Mouse (Mus musculus): ENCODE results near the gene Ncl.
A peak's percentile ranks its signal among the peaks of the same experiment; 100 is the strongest.
"Not testable (repeated sequence)": the region's sequence is repeated elsewhere in the genome, so short reads cannot be mapped to it uniquely, and the experiment has no call there.

Gene Ncl

DNA sequence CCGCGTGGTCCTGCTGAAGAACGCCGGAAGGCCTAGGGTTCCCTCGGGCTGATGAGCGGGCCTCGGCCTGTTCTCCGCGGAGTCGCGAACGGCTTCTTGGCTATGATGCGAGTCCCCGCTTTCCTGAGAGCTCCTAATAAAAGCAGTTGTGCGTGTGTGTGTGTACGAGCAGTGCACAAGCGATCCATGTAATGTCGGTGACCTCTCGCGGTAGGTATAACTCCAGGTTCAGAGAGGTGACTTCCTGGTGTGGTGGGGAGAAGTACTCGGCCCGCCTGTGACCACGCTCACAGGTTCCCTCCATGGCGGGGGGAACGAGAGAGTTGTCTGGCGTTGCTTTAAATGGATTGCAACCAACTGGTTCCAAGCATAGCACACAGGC is 589 bp upstream of the Ncl start:
- no peak for DNase-seq (ENCODE audit: low spot score)

GRCm38 (mm10) chr1:86358229-86358905 is 833 bp downstream of the Ncl start:
- no peak for DNase-seq (ENCODE audit: low spot score)

GRCm38 (mm10) chr1:86354186-86354585 is 5.0 kb downstream of the Ncl start:
- no peak for DNase-seq (ENCODE audit: low spot score)

- DNase-seq (ENCODE audit: low spot score): no peak
Measured at GRCm38 (mm10) chr1:86350576-86350975, 8.6 kb downstream of the Ncl start.

- no peak for DNase-seq (ENCODE audit: low spot score)
Measured at GRCm38 (mm10) chr1:86349696-86350095, 9.5 kb downstream of the Ncl start.

GRCm38 (mm10) chr1:86349201-86349600 is 10.0 kb downstream of the Ncl start:
- no peak for DNase-seq (ENCODE audit: low spot score)

DNA sequence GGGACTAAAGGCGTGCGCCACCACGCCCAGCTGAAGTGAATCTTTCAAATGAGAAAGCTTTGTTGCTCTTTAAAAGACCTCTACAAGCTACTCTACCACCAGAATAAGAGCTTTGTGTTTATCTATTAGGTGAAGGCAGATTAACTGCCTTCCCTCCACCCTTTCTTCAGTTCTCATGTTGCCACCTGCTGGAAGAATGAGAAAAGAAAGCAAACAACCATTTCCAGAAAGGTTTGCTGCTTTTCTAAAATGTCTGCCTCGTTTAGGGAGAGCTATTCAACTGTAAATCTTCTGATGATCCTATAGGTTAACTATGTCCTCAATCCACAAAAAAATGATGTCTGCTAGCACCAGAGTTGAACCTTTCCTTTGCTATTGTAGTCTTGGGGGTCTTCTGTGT is 10.4 kb downstream of the Ncl start:
- no peak for DNase-seq (ENCODE audit: low spot score)

GRCm38 (mm10) chr1:86348083-86348482 is 11.1 kb downstream of the Ncl start:
- no peak for DNase-seq (ENCODE audit: low spot score)

GRCm38 (mm10) chr1:86347716-86348045 is 11.5 kb downstream of the Ncl start:
- no peak for DNase-seq (ENCODE audit: low spot score)

GRCm38 (mm10) chr1:86346851-86347715 is 12.1 kb downstream of the Ncl start:
- DNase-seq (ENCODE audit: low spot score): no peak

DNA sequence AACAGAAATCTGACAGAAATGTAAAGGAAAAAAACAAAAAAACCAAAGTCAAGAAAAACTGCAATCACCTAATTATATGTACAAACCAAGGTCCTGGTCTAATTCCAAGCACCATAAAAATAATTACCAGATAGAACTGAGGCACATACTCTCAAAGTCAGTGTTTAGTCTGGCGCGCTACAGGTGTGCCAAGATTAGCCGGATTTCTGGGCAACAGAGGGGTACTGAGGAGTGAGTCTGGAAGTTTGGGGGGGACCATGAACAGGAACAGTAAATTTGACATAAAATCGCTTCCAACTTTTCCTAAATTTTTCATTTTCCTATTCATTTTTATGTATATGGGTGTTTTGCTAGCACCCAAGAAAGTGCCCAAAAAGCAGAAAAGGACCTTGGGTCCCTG is 13.2 kb downstream of the Ncl start:
- no peak for DNase-seq (ENCODE audit: low spot score)

DNA sequence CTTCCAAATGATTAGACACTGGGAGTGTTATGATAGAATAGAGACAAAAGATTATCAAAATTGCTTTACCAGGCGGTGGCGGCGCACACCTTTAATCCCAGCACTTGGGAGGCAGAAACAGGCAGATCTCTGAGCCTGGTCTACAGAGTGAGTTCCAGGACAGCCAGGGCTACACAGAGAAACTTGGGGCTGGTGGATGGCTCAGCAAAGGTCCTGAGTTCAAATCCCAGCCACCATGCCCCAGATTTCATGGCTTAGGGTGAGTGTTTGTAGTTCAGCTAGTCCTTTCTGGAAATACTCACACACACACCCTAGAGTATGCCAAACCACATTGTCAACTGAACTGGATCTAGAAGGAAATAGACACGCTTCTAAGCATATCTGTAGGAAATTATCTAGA is 14.1 kb downstream of the Ncl start:
- no peak for DNase-seq (ENCODE audit: low spot score)

DNA sequence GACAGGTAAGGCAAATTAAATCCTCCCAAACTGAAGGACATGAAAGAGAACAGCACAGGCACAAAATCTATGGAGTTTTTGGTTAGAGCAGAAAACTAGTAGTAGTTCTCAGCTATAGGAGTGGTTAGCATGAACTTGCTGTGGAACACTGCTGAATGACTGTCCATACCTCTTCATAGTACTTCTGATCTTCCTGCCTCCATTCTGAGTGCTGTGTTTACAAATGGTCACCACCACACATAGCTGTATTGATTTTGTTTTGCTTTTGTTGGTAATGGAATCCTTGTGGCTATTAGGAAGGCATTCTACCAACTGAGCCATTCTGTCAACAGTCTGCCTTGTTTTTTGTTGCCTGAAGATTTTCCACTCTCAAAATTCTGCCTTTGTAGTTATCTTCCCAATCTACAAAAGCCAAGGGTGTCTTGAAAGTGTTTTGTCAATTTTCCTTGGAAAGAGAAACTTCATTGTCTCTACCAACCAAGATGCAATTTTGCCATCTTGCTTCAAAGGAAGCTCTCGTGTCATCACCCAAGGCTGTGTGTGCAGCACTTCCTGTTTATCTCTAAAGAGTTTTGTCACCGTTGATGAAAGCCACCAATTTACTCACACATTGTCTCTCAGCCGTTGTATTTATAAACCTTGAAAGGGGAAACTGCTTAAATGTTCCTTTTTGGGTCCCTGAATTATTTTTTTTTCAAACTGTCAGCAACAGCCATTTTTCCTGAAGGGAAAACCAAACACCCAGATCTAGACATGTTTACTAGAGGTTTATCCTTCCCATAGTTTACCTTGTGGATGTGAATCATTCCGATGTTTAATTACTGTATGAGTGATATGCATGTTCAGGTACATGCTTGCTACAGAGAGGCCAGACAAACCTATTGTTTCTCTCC is 15.0 kb downstream of the Ncl start:
- DNase-seq (ENCODE audit: low spot score): no peak

DNA sequence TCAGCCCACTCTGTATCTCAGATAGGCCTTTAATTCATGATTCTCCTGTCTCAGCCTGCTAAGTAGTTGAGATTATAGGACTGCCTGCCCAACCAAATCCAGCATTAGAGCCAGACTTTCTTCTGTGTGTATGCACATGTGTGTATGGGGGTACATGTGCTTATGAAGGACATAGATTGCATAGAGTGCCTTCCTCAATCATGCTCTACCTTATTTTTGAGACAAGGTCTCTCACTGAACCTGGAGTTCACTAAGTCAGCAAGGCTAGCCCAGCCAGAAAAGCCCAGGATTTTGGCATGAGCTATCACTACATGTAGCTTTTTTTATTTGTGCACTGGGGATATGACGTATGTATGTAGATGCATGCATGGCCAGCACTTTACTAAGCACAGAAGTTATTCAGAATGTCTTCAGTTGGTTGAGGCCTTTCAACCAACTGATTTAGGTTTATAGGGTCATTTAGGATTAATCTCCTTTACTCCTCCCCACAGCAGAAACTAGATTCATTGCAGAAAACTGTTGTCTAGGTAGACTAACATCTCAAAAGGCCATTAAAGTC is 16.0 kb downstream of the Ncl start:
- DNase-seq (ENCODE audit: low spot score): no peak

- DNase-seq (ENCODE audit: low spot score): no peak
Measured at GRCm38 (mm10) chr1:86342371-86342770, 16.8 kb downstream of the Ncl start.

GRCm38 (mm10) chr1:86341096-86341495 is 18.1 kb downstream of the Ncl start:
- not testable (repeated sequence) for DNase-seq (ENCODE audit: low spot score)

DNA sequence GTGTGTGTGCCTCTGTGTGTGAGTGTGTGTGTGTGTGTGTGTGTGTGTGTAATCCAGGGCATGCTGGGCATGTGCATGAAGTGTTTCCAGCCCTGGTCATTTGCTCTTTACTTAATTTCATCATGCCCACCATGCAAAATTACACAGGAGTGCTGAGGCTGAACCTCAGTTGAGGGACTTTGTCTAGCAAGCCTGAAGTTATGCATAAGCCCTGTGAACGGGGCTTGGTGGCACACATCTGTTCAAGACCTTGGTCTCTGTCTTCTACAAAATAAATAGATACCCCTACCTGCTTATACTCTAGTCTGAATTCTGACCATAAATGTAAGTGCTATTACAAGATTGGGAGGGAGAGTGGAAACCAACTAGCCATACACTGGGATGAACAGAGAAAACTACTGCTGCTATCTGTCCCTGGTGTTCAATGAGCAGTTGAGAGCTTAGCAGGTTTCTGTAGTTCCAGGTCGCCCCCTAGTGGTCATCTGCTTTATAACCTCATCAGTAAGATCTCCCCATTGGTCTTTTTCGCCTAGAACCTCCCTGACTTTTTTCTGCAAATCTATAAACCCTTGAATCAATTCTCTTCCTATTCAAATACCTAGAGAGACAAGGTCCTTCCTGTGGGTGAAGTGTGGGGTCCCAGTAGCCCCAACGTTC is 19.9 kb downstream of the Ncl start:
- DNase-seq (ENCODE audit: low spot score): peak; percentile 80

DNA sequence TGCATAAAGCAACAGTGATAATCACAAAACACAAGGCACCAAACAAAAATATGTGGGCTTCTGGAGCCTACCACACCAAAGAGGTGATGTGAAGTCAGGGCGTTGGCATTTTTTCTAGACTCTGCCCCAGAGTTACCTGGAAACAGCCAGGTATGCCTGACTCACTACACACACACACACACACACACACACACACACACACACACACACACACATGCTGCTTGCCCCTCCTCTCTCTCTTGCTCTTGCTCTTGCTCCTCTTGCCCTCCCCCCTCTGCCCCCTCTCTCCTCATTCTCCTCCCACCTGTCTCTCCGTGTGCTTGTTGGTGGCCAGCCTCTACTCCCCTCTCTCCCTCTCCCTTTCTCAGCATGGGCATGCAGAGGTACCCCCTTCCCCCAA is 22.9 kb downstream of the Ncl start:
- DNase-seq (ENCODE audit: low spot score): no peak

- DNase-seq (ENCODE audit: low spot score): no peak
Measured at GRCm38 (mm10) chr1:86320822-86321413, 38.3 kb downstream of the Ncl start.

DNA sequence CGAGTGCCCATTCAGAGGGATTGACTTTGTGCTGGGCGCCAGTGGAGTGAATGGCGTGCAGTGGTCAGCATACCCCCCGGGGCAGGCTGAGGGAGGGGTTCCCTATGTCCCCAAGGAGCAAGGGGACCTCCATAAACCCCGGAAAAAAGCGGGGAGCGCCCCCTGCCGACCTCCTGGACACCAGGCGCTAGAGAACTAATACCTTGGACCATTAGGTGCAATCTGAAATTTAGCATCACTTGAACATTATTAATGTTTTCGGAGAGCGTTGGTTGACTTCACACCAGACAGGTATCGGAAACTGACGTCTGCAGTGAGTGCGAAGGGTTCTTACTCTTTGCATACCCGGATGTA is 45.5 kb downstream of the Ncl start:
- peak; percentile 25 for DNase-seq (ENCODE audit: low spot score)

GRCm38 (mm10) chr1:86313096-86313771 is 46.0 kb downstream of the Ncl start:
- DNase-seq (ENCODE audit: low spot score): no peak
